Mouse (Mus musculus) liver, embryonic 14.5 days (tissue): Measurements from ENCODE around the gene Klhl29. TPM values are rescaled to one million over a fixed set of nuclear protein-coding genes. Genes with fewer than 3 reads are reported as not detected.

Source experiments
- ATAC-seq: fragments of 200-750 bp; cut with Nextera tagmentation; 2 replicates; pipeline ENCODE4 v1.8.0; 2017; ENCODE audit warnings: moderate number of reproducible peaks, mild to moderate bottlenecking, moderate library complexity; ENCODE audit not compliant: insufficient read depth
- DNase-seq, 3 experiments: peaks; one replicate each; pipeline ENCODE4 v3.0.0-alpha.2; 2012 to 2013; ENCODE audit warnings: low read depth in 3 of 3, low spot score in 3 of 3
- H3K27ac ChIP-seq: fragments of 300-500 bp; sonication (generic); 2 replicates; pipeline ENCODE4 v1.5.1; 2014; ENCODE audit warnings: moderate library complexity, mild to moderate bottlenecking, control low read depth, inconsistent platforms
- H3K27me3 ChIP-seq: fragments of 300-500 bp; sonication (generic); 2 replicates; pipeline ENCODE4 v1.6.1; 2014; ENCODE audit warnings: mild to moderate bottlenecking, low read length, moderate library complexity; ENCODE audit not compliant: control insufficient read depth, insufficient read depth
- H3K36me3 ChIP-seq: fragments of 300-500 bp; sonication (generic); replicated peaks from 2 replicates; pipeline ENCODE4 v1.6.1; 2014; ENCODE audit warnings: low read depth; ENCODE audit not compliant: control insufficient read depth, insufficient read depth
- H3K4me1 ChIP-seq, 2 experiments: fragments of 200-500 bp in 1 of 2; fragments of 300-500 bp in 1 of 2; sonication (generic) in 1 of 2; replicated peaks; 2 replicates each; pipeline ENCODE4 v1.6.1; 2012 to 2014; ENCODE audit warnings: antibody characterized with exemption in 1 of 2, inconsistent platforms in 1 of 2, low read length in 1 of 2; ENCODE audit not compliant: control insufficient read depth in 2 of 2, insufficient read depth in 2 of 2
- H3K4me2 ChIP-seq: fragments of 300-500 bp; sonication (generic); 2 replicates; pipeline ENCODE4 v1.6.1; 2014; ENCODE audit warnings: low read depth, mild to moderate bottlenecking, control low read depth, moderate library complexity
- H3K4me3 ChIP-seq, 2 experiments: fragments of 200-500 bp in 1 of 2; fragments of 300-500 bp in 1 of 2; sonication (generic) in 1 of 2; 2 replicates each; pipeline ENCODE4 v1.5.1; 2012 to 2014; ENCODE audit warnings: low read depth in 2 of 2, low read length in 2 of 2, mild to moderate bottlenecking in 2 of 2, control low read depth in 1 of 2, inconsistent platforms in 1 of 2, moderate library complexity in 1 of 2; ENCODE audit not compliant: insufficient read depth in 1 of 2
- H3K9ac ChIP-seq: fragments of 300-500 bp; sonication (generic); replicated peaks from 2 replicates; pipeline ENCODE4 v1.6.1; 2014; ENCODE audit warnings: mild to moderate bottlenecking, control low read depth, moderate library complexity
- H3K9me3 ChIP-seq: fragments of 300-500 bp; sonication (generic); 2 replicates; pipeline ENCODE4 v1.6.1; 2016; ENCODE audit warnings: low read length, mixed read lengths; ENCODE audit not compliant: control insufficient read depth
- CTCF ChIP-seq: IDR thresholded peaks from 2 replicates; pipeline ENCODE4 v1.5.1; 2016; ENCODE audit warnings: antibody characterized with exemption, low read depth, control low read depth
- EP300 ChIP-seq: IDR thresholded peaks from 2 replicates; pipeline ENCODE4 v1.6.1; 2016; ENCODE audit warnings: antibody characterized with exemption, low read depth
- WGBS: fragments of 180-500 bp; shearing (Covaris S2); extraction: QIAGEN DNeasy Blood & Tissue Kit; methylation state at CpG from one replicate; pipeline ENCODE4 v1.1.7; 2014; ENCODE audit not compliant: insufficient replicate concordance; 5-methylcytosine and 5-hydroxymethylcytosine counted together
- polyA plus RNA-seq, 2 experiments: library from polyadenylated mRNA; depleted of rRNA in 1 of 2; stranded (reverse) in 1 of 2; unstranded in 1 of 2; fragments of >200 nt; fragmentation: Nextera tagmentation in 1 of 2; extraction: Ambion mirVana in 1 of 2; gene quantifications; 2 replicates each; pipeline versions ENCODE4 v1.2.1 to v1.2.3; 2012 to 2014

Klhl29 gene
- polyA plus RNA-seq, 2 experiments = 0.06 to 0.11 TPM

- TF ChIP-seq EP300 (no peak), CTCF (no peak)
- no peaks in the 10 kb centered on the region for H3K36me3 ChIP-seq
- H3K4me2 ChIP-seq = no peak overlapping the region
- no peak overlapping the region for H3K4me3 ChIP-seq
- H3K9me3 ChIP-seq = no peaks in the 10 kb centered on the region
- ATAC-seq (no peak), DNase-seq (no peak)
- H3K27me3 ChIP-seq = no peaks in the 10 kb centered on the region
- H3K9ac ChIP-seq = no peak overlapping the region
- no peak overlapping the region for H3K27ac ChIP-seq
- 65% methylated on average over 8 of the region's 8 CpGs for WGBS
- no peaks in the 10 kb centered on the region; a peak in 1 of 4 replicates for H3K4me1 ChIP-seq
Observed at GRCm38 (mm10) chr12:5274519-5274944, 101.0 kb downstream of the Klhl29 start.

- TF ChIP-seq EP300 (no peak), CTCF (no peak)
- WGBS = 61% methylated on average over 4 of the region's 4 CpGs
- H3K9ac ChIP-seq = no peak overlapping the region
- no peaks in the 10 kb centered on the region; a peak in 1 of 4 replicates for H3K4me1 ChIP-seq
- no peak overlapping the region for H3K4me3 ChIP-seq
- H3K4me2 ChIP-seq = no peak overlapping the region
- H3K36me3 ChIP-seq = no peaks in the 10 kb centered on the region
- no peak for ATAC-seq
- DNase-seq = no peak
- no peak overlapping the region for H3K27ac ChIP-seq
- no peaks in the 10 kb centered on the region for H3K27me3 ChIP-seq
- H3K9me3 ChIP-seq = no peaks in the 10 kb centered on the region
Observed at GRCm38 (mm10) chr12:5273316-5274047, 102.0 kb downstream of the Klhl29 start.

GRCm38 (mm10) chr12:5270527-5270926 is 105.0 kb downstream of the Klhl29 start:
- peaks cover 0 to 4% of the 10 kb centered on the region in 2 experiments; a peak in 1 of 4 replicates for H3K4me1 ChIP-seq
- no peak overlapping the region for H3K4me2 ChIP-seq
- no peak overlapping the region for H3K27ac ChIP-seq
- no peak for DNase-seq
- TF ChIP-seq CTCF (no peak), EP300 (no peak)
- no peak overlapping the region for H3K4me3 ChIP-seq
- ATAC-seq = no peak
- H3K9me3 ChIP-seq = no peaks in the 10 kb centered on the region
- WGBS = 69% methylated on average over 3 of the region's 3 CpGs
- H3K27me3 ChIP-seq = no peaks in the 10 kb centered on the region
- H3K9ac ChIP-seq = no peak overlapping the region
- H3K36me3 ChIP-seq = no peaks in the 10 kb centered on the region

GRCm38 (mm10) chr12:5269936-5270335 is 105.5 kb downstream of the Klhl29 start:
- no peak for ATAC-seq
- DNase-seq = no peak
- Histone ChIP-seq H3K27ac (no peak overlapping the region), H3K27me3 (no peaks in the 10 kb centered on the region), H3K4me2 (no peak overlapping the region), H3K36me3 (no peaks in the 10 kb centered on the region), H3K4me3 (no peak overlapping the region), H3K9me3 (no peaks in the 10 kb centered on the region), H3K9ac (no peak overlapping the region), H3K4me1 (peaks cover 0 to 4% of the 10 kb centered on the region in 2 experiments; a peak in 1 of 4 replicates)
- WGBS = 58% methylated on average over 9 of the region's 9 CpGs
- TF ChIP-seq CTCF (no peak), EP300 (no peak)

GRCm38 (mm10) chr12:5269061-5269460 is 106.4 kb downstream of the Klhl29 start:
- no peak overlapping the region for H3K9ac ChIP-seq
- no peak overlapping the region for H3K27ac ChIP-seq
- TF ChIP-seq CTCF (no peak), EP300 (no peak)
- ATAC-seq = no peak
- no peaks in the 10 kb centered on the region for H3K36me3 ChIP-seq
- no peak overlapping the region for H3K4me2 ChIP-seq
- H3K4me1 ChIP-seq = peaks cover 0 to 4% of the 10 kb centered on the region in 2 experiments; a peak in 1 of 4 replicates
- DNase-seq = no peak
- H3K4me3 ChIP-seq = no peak overlapping the region
- WGBS = 68% methylated on average over 7 of the region's 7 CpGs
- H3K9me3 ChIP-seq = no peaks in the 10 kb centered on the region
- no peaks in the 10 kb centered on the region for H3K27me3 ChIP-seq
